Mouse (Mus musculus) liver, embryonic 14.5 days (tissue): ENCODE results near the gene Sept14.

ENCODE experiments used
- CTCF ChIP-seq: IDR thresholded peaks from 2 replicates; pipeline ENCODE4 v1.5.1; 2016; ENCODE audit warnings: antibody characterized with exemption, low read depth, control low read depth
- EP300 ChIP-seq: IDR thresholded peaks from 2 replicates; pipeline ENCODE4 v1.6.1; 2016; ENCODE audit warnings: antibody characterized with exemption, low read depth

- TF ChIP-seq CTCF (peak; percentile 97), EP300 (no peak)
These were observed 16.8 kb upstream of the Sept14 start, which contains the start of gene Nipsnap2 for GRCm38 (mm10) chr5:129724834-129725773.
